Mouse (Mus musculus) Muller cell, postnatal 12 days (primary cell): ENCODE measurements around the gene Cab39.
"Not testable (repeated sequence)": the region's sequence is repeated elsewhere in the genome, so short reads cannot be mapped to it uniquely, and the experiment has no call there.

Experiments used
- DNase-seq: peaks from one replicate; pipeline ENCODE4 v3.0.0-alpha.2; 2015; ENCODE audit errors: inconsistent ontology term

Cab39 gene

DNA sequence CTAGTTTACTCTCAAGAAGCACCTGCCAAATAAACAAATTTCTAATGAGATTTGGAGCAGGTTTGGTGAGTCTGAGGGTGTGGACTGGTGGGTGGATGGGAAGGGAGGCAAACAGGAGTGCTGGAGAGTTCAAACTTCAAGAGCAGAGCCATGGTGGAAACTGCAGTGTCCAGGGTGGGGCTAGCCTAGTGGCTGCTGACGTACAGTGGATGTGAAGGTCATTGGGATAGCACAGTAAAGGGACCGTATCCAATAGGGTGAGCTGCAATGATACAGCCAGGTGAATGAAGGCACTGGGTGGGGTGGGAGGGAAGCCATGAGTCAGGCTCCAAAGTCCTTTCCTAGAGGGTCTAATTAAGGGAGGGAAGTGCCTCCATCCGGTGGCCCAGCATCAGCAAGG, 2.7 kb upstream of the Cab39 start:
- DNase-seq, result no peak

DNA sequence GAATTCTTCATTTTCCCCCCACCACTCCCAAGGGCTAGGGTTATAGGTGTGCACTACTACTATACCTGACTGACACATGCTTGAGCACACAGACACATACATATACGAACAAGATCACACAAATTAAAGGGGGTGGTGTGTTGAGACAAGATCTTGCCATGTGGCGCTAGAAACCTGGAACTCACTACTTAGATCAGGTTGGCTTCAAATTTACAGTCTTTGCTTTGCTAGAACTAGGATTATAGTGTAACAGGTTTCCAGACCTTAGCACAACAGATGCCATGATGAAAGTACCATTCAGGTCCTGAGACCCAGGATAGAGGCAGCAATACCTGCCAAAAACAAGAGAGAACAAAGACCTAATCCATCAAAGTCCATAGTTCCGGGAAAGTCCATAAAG, 1.8 kb upstream of the Cab39 start:
- no peak for DNase-seq

DNA sequence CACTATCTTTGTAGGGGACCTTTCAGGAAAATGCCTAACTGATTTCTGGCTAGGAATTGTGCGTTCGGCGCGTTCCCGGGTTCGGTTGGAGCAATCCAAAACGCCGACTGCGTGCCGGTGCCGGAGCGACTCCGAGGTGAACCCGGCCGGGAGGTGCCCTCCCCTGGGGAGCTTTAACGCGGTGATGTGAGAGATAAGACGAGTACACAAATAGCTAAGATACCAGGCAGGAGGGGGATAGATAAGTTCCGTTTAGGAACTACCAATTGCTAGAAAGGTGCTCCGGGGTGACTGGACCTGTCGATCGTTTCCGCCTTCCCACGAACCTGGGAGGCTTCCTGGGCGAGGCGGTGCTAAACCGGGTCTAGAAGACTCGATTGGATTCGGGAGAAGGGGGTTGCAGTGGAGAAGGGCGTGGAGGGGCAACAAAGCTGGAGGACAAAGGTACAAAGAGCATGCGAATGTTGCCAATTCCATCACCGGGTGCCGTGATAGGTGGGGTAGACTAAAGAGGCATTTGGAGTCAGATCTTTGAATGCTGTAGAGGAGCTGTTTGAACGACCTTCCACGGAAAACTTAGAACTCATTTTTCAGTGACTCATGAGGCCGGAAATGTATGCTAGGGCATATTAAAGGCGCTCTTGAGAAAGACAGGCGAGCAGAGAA, 998 bp downstream of the Cab39 start:
- DNase-seq, result peak; percentile 64

DNA sequence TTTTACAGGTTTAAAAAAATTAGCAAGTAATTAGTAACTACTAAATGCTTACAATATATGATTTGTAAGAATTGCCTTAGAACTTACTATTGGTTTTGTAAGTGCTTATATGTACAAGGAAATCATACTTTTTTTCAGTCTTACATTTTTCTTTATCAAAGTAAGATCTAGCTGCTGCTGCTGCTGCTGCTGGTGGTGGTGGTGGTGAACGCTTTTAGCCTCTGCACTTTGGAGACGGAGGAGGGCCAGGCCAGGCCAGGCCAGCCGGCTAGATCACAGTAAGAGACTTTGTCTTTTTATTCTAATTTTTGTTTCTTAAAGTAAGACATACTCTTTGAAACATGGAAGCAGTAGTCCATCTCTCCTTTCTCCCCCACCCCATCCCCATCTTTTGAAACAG, 2.0 kb downstream of the Cab39 start:
- DNase-seq, result no peak

DNA sequence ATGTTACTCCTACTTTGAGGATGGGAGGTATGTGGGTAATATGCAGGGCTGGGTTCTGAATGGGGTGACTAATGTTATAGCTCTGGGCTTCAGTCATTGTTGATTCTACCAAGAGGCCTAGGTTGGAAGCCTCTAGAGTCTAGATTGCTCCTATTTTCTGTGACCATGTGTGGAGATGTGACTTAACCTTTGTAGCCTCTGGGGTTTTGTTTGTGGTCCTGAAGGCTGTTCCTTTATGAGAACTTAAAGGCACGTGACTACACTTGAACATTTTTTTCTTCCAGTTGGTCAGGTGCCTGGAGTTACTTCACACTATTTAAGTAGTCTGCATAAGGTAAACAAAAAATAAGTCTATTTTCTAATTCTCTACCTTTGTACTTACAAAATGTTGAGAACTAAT, 6.5 kb downstream of the Cab39 start:
- DNase-seq, result no peak

DNA sequence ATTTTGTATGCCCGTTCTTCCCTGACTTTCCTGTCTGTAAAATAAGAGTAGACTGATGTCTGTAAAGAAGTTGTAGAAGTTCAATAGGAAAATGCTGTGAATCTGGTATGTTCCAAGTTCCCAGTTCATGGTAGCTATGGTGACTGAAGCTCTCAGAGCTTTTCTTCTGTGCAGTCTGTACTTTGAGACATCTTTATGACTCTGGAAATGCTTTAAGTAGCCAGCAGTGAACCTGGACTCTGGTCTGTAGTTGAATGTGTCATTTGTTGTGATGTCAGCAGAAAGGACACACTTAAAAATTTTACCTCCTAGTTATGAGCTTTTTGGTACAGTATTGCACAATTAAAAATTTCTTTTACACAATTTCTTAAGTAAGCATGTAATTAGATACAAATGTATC, 9.3 kb downstream of the Cab39 start:
- DNase-seq, result no peak

DNA sequence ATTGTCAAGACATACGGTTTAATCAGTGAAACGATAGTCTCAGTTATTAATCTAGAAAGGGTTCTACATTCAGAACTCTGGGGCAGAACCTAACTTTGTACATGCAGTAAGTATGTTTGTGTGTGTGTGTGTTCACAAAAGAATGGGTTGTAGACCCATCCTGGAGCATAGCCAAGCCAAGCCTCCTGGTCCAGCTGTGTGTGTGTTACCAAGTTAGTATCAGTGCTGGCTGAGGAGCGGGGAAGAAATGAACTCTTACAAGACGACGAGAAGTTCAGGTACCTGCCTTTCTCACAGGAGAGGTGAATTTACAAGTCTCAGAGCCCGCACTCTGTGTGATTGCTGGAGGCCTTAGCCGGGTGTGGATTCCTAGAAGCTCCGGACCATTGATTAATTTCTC, 11.3 kb downstream of the Cab39 start:
- no peak for DNase-seq

DNA sequence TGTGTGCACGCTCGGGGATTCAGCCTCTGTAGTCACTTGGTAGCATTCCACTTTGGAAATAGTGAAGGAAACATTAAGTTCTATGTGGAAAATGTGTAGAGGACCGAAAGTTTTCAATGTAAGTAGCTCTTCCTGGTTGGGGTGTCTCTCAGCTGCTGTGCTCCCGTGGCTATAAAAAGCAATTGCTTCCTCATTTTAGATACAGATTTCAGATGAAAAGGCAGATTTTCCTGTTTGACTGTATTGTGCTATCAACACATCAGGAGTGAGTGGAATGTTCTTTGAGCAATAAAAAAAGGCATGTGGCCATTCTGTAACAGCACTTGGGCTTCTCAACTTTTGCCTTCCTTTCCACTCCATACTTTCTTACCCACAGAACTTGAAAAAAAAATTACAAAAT, 16.0 kb downstream of the Cab39 start:
- DNase-seq, result no peak

DNA sequence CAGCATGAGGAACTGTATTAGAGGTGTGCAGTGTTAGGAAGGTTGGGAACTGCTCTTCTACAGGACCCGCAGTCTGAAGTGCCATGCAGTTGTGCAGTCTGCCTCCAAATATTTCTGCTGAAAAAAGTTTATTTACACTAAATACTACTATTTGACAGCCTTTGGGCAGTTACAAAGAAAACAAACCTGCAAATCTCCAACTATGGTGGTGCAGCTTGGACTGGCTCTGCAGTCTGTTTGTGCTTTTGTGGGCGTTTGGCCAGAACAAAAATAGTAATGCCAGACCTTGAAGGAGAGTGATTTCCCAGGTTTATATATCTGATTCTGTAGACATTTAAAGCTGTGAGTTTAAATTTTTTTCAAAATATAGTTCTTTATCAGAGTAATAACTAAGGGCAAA, 17.1 kb downstream of the Cab39 start:
- no peak for DNase-seq

DNA sequence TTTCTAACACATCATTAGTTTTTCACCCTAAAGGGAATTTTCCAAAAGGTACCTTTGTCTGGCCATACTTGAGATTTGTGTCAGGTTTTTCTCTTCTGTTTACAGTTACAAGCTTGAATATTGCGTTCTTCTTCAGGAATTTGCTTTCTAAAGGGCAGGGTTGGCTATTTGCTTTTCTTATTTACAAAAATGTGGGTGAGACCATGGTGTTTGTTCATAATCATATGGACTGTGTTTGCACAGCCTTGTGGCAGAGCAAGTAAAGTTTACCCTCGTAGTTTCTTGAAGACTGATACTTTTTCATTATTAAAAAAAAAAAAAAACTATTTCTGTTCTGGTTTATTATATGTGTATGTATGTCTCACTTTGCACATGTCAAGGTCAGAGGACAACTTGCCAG, 17.5 kb downstream of the Cab39 start:
- DNase-seq, result no peak

DNA sequence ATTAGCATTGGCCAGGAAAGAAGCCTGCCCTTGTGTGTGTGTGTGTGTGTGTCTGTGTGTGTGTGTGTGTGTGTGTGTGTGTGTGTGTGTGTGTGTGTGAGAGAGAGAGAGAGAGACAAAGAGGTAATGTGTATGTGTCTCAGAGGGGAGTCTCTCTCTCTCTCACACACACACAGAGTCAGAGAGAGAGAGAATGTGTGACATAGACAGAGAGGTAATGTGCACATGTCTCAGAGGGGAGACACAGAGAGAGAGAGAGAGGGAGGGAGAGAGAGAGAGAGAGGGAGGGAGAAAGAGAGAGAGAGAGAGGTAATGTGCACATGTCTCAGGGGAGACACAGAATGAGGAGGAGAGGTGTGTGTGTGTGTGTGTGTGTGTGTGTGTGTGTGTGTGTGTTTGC, 21.0 kb downstream of the Cab39 start:
- DNase-seq, result not testable (repeated sequence)

DNA sequence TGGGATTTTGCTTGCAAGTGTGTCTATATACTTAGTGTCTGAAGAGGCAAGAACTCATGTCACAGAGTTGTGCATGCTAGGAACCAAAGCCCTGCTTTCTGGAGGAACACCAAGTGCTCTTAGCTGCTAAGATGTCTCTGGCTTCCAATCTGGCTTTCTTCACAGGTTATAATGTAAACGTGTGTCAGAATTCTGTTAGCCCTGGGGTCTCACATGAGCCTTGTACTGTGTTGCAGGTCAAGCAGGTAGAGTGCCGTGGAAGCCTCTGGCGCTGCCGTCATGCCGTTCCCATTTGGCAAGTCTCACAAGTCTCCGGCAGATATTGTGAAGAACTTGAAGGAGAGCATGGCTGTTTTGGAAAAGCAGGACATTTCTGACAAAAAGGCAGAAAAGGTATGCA, 24.9 kb downstream of the Cab39 start:
- no peak for DNase-seq

DNA sequence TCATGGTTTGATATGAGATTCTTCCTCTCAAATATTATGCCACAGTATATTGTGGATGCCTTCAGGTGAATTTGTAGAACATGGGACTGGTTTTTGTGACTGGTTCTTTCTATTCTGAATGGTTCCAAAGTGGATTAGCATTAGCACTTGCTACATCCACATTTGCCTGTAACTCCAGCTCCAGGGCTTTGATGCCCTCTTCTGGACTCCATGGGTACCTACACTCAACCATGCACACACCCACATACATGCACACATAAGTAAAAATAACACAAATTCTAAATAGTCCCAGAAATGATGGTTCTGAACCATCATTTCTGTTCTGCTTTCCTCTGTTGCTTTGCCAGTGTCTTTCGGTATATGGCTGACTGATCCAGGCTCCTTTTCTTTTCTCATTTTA, 26.5 kb downstream of the Cab39 start:
- DNase-seq, result no peak

DNA sequence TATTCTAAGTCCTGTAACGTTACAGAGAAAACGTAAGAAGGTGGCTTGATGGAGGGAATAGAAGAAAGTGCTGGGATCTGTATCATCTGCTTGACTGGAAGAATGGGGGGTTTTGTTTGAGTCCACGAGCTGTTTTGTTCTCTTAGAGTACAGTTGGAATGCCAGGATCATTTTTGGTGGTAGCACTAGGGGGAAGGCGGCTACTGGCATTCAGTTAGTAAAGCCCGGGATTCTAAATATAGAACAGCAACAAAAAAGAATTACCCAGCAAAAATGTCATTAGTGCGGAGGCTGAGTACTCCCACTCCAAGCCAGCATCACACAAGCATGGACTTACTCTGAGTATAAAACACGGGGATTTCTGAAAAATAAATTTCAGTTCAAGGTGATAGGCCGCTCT, 29.0 kb downstream of the Cab39 start:
- peak; percentile 62 for DNase-seq

DNA sequence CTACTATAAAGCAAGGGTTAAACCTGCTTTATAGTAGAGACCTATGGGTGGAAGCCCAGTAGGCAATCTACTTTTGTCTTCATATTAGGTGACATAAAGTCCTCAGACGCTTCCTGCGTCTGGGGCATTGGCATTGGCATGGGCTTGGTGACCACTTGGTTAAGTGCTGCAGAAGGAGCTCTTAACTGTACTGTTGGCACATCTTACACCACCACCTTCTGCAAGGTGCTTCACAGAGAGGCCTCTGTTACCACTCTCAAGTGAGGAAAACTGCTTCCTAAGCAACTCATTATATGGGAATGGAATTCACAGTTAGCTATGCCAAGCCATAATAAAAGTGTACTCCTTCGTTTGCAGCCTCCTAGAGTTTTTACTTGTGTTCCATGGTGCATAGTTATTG, 31.7 kb downstream of the Cab39 start:
- no peak for DNase-seq

DNA sequence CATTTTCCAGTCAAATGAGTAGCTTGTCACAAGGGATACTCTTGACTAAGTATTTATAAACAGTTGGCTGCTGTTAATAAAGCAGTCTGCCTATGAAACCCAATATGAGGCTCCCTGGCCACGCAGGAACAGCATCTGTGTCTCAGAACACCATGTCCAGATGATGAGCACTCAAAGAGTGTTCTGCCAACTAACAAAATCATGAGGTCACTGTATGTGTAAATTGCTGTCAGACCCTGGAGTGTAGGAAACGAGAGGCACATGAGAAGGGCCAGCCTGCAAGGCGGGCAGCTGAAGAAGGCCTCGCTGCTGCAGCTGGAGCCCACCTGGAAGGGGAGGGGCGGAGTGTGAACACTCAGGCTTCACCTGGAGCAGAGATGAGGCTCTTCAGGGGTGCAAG, 33.9 kb downstream of the Cab39 start:
- no peak for DNase-seq

DNA sequence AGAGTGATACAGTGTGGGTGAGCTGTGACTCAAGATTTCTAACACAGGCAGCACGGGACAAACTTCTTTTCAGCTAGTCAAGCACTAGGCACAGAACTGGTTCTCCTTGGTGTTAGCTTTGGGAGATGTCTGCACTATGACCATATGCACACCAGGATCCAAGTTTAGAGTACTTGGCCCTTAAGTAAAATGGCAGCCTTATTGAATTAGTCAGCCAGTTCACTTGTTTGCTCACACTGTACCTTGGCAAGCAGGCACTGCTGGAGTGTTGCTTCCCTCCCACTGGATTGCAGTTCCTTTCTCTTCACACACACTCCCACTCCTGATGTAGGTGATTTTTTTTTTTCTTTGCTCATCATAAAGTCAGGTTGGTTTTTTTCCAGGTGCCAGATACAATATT, 35.8 kb downstream of the Cab39 start:
- DNase-seq, result no peak

DNA sequence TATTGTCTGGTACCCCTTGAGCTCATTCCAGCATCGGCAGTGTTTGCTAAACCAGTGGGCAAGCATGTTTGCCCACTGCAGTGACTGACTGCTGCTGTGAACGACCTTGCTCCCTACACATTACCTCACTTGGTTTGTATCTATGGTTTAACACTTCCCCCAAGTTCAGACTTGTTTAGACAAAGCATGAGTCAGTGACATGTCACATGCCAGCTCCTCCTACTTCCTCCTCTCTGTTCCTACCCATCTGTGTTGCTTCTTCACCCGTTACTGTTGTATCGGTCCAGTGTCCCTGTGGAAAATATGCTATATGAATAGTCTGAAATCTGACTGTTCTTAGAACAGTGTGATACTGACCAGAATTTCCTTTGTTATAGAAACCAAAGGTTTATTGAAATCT, 44.8 kb downstream of the Cab39 start:
- DNase-seq, result no peak

DNA sequence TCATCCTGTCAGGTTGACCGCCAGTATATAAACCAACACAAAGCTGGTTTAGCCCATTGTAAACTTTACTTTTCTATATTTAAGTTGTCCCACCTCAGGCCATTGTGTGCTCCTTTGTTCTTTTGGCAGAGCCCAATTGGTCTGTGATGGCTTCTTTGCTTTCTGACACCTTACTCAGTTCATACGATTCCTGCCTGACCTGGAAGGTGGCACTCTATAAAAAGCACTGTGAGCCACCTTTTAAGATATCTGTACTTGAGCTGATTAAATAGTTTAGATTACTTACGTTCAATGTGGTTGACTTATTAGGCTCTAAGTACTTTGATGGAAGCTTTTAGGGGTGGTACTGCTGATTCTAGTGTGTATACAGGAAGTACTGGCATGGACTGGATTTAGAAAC, 46.1 kb downstream of the Cab39 start:
- DNase-seq, result no peak

DNA sequence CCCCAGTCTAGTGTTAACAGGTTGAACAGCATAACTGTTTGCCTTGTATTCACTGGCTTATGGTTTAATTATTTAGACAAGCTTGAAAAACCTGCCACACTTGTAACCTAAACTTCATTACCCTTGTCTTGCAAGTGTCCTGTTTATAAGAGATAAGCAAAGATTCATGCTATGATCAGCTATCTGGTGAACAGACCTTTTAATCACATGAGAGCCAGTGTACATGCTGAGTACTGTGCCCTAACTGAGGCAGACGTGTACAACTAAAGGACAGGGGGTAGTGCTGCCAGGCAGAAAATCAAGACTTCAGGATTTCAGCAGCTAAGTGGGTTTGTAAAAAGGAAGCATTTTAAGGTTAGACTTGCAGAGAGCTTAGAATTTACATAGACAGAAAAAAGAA, 46.5 kb downstream of the Cab39 start:
- DNase-seq, result no peak

DNA sequence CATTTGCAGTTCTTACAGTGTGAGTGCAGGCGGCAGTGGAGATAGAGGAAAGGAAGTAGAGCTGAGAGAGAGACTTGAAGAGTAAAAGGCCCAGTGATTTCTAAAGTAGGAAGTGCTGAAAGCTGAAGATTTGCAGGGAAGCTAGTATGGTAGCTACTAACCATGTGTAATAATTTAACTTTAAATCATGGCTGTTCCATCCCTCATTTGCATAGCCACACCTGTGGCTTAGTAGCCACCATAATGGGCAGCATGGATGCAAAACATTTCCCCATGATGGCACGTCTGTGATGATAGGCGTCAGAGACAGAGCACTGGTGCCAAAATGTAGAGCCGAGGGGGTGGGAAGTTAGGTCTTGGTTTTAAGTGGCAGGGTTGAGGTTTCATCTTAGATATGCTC, 47.2 kb downstream of the Cab39 start:
- DNase-seq, result no peak

DNA sequence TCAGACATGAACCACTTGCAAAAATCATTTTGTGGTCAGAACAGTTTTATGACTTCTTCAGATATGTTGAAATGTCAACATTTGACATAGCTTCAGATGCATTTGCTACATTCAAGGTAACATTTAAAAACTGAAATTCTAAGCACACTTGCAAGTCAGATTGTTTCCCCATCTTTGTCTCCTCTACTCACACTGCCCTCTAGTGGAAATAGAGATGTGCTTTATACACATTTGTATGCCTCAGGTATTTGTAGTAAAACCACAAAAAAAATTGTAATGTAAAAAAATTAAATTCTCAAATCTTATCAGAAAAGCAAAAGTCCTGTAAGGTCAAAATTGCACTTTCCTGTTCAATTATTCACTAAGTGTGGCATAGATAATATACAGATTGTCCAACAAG, 49.0 kb downstream of the Cab39 start:
- peak; percentile 38 for DNase-seq

DNA sequence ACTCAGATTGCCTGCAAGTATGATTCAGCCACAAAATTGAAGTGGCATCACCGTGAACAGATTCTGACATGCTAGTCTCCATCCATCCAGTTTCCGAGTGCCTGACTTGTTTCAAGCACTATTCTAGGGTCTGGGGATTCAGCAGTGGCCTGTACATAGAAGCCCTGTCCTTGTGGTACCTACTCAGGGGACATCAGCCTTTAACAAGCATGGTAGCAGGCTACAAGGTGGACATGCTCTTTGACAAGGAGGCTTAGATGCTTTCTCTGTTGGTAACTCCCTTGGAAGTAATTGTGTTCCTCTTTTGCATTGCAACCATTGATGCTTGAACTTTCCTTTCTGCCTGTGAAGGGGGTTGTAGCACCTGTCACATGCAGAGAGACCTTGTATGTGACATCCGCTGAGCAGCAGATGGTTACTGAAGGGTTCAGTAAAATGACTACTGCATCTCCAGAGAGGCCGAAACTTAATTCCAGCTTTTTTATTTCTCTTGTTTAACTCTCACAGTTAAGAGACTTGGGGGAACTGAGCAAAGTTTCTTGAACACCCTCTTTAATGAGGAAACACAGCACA, 50.1 kb downstream of the Cab39 start:
- DNase-seq, result no peak

DNA sequence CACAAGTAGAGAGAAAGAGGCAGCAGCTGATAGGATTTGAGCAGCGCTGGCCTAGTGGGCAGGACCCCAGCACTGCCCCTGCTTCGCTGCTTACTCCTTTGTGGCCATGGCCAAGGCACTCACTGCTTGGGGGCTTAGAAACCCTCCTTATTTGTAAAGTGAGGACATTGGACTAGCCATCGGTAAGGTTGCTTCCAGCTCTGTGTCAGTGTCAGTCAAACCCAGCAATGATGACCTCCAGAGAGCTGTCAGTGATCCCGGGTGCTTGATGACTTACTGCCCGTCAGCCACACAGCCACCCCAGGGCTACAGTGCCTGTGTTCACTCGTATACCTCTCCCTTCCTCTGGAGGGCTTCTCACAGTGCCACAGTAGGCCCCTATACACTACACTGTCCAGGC, 51.7 kb downstream of the Cab39 start:
- DNase-seq, result no peak
